Mouse (Mus musculus): ENCODE measurements around the gene Stpg3. TPM values are rescaled to one million over a fixed set of nuclear protein-coding genes. Genes with fewer than 3 reads are reported as not detected.
A peak's percentile ranks its signal among the peaks of the same experiment; 100 is the strongest.

Gene Stpg3
- polyA plus RNA-seq, 1 experiment from 2014 or later, result not detected

GRCm38 (mm10) chr2:25241438-25241775, 27.0 kb upstream of the Stpg3 start:
- DNase-seq (ENCODE audit: low spot score), result no peak
- Histone ChIP-seq H3K36me3 (replicated peaks; ENCODE audit: control insufficient read depth, insufficient read depth, low read depth, low read length) (no peaks in the 10 kb centered on the region), H3K4me2 (ENCODE audit: low read depth, low read length) (peak overlapping the region; percentile 95), H3K27ac (replicated peaks; ENCODE audit: low read depth, low read length) (no peak overlapping the region), H3K27me3 (ENCODE audit: control insufficient read depth, insufficient read depth, low read length) (peaks cover 25% of the 10 kb centered on the region), H3K4me3 (ENCODE audit: low read depth, low read length) (peak overlapping the region; percentile 54), H3K4me1 (ENCODE audit: control insufficient read depth, insufficient read depth, low read length) (peaks cover 8% of the 10 kb centered on the region; the same call in 1 of the 2 replicates), H3K9ac (replicated peaks; ENCODE audit: low read length) (0 out of 2 replicates have a peak overlapping the region, but pooled peaks have one; percentile 60), H3K9me3 (replicated peaks; ENCODE audit: control insufficient read depth, low read length) (no peaks in the 10 kb centered on the region)
- 24% methylated on average over 6 of the region's 6 CpGs for WGBS
- no peak for ATAC-seq (replicated peaks; ENCODE audit: insufficient number of reproducible peaks, low FRiP score, low TSS enrichment, low read depth)

DNA sequence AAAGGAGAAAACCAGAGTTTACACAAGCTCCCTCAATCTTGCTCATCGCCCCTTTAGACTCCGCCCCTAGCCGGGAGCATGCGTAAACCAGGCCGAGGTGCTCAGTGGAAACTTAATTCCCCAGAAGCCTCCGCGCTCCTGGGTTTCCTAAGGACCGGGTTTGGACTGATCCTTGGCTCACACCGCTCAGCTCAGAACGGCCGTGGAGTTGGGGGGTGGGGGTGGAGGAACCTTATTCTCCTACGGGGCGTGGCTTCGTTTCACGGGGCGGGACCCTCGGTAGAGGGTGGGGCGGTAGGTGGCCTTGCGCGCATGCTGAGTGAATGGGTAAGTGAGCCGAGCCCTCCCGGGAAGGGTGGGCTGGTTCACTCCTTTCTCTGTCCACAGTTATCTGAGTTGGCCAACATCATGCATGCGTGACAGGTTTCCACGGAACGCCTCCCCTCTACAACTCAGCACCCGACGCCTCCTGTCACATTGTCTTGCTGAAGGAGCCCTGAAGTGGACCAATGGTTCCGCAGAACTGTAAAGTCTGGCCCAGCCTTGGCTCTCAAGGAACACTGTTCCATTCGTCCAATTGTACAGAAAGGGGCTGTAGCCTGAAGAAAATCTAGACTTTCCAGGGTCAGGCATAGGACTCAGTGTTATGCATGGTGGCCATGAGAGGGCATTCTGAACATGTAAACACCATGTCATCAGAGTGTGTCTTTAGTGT, 26.4 kb upstream of the Stpg3 start:
- Histone ChIP-seq H3K27me3 (ENCODE audit: control insufficient read depth, insufficient read depth, low read length) (peaks cover 25% of the 10 kb centered on the region), H3K9ac (replicated peaks; ENCODE audit: low read length) (peak overlapping the region; percentile 34), H3K4me2 (ENCODE audit: low read depth, low read length) (peak overlapping the region; percentile 55), H3K27ac (replicated peaks; ENCODE audit: low read depth, low read length) (no peak overlapping the region), H3K4me1 (ENCODE audit: control insufficient read depth, insufficient read depth, low read length) (peaks cover 8% of the 10 kb centered on the region; the same call in 1 of the 2 replicates), H3K4me3 (ENCODE audit: low read depth, low read length) (peak overlapping the region; percentile 54), H3K36me3 (replicated peaks; ENCODE audit: control insufficient read depth, insufficient read depth, low read depth, low read length) (no peaks in the 10 kb centered on the region), H3K9me3 (replicated peaks; ENCODE audit: control insufficient read depth, low read length) (no peaks in the 10 kb centered on the region)
- peak; percentile 86 for DNase-seq (ENCODE audit: low spot score)
- ATAC-seq (replicated peaks; ENCODE audit: insufficient number of reproducible peaks, low FRiP score, low TSS enrichment, low read depth), result peak; percentile 74
- WGBS, result 1% methylated on average over 29 of the region's 29 CpGs

GRCm38 (mm10) chr2:25240310-25240709, 25.9 kb upstream of the Stpg3 start:
- Histone ChIP-seq H3K9me3 (replicated peaks; ENCODE audit: control insufficient read depth, low read length) (no peaks in the 10 kb centered on the region), H3K4me2 (ENCODE audit: low read depth, low read length) (peak overlapping the region; percentile 55), H3K36me3 (replicated peaks; ENCODE audit: control insufficient read depth, insufficient read depth, low read depth, low read length) (no peaks in the 10 kb centered on the region), H3K4me3 (ENCODE audit: low read depth, low read length) (no peak overlapping the region; the same call in 1 of the 2 replicates), H3K4me1 (ENCODE audit: control insufficient read depth, insufficient read depth, low read length) (peaks cover 8% of the 10 kb centered on the region; the same call in 1 of the 2 replicates), H3K27ac (replicated peaks; ENCODE audit: low read depth, low read length) (no peak overlapping the region), H3K9ac (replicated peaks; ENCODE audit: low read length) (peak overlapping the region; percentile 37), H3K27me3 (ENCODE audit: control insufficient read depth, insufficient read depth, low read length) (peaks cover 25% of the 10 kb centered on the region)
- ATAC-seq (replicated peaks; ENCODE audit: insufficient number of reproducible peaks, low FRiP score, low TSS enrichment, low read depth) (peak; percentile 10; the same call in 1 of the 2 replicates), DNase-seq (ENCODE audit: low spot score) (no peak)
- WGBS, result 45% methylated on average over 8 of the region's 8 CpGs

- no peak for DNase-seq (ENCODE audit: low spot score)
- Histone ChIP-seq H3K9ac (replicated peaks; ENCODE audit: low read length) (no peak overlapping the region), H3K36me3 (replicated peaks; ENCODE audit: control insufficient read depth, insufficient read depth, low read depth, low read length) (no peaks in the 10 kb centered on the region), H3K27me3 (ENCODE audit: control insufficient read depth, insufficient read depth, low read length) (peaks cover 25% of the 10 kb centered on the region), H3K27ac (replicated peaks; ENCODE audit: low read depth, low read length) (no peak overlapping the region), H3K4me3 (ENCODE audit: low read depth, low read length) (no peak overlapping the region), H3K9me3 (replicated peaks; ENCODE audit: control insufficient read depth, low read length) (no peaks in the 10 kb centered on the region), H3K4me2 (ENCODE audit: low read depth, low read length) (no peak overlapping the region), H3K4me1 (ENCODE audit: control insufficient read depth, insufficient read depth, low read length) (peaks cover 8% of the 10 kb centered on the region; the same call in 1 of the 2 replicates)
- WGBS, result 90% methylated on average over 3 of the region's 3 CpGs
- no peak for ATAC-seq (replicated peaks; ENCODE audit: insufficient number of reproducible peaks, low FRiP score, low TSS enrichment, low read depth)
Observed at GRCm38 (mm10) chr2:25239766-25240165, 25.3 kb upstream of the Stpg3 start.

DNA sequence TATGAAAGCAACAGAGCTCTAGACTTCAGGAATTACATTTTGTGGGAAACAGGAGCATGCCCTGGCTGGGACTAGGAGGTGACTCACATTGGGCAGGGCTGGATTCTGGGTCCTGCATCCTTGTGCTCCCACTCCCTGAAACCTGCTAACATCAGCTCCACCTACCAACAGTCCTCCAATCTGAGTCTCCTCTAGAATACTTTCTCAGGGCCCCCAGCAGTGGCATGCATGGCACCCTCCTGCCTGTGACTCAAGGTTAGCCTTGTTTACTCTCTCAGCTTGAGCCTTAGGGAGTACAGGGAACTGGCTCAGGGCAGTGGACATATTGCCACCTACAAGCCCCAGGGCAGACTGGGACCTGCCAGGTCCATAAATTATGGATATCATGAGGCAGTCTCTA, 23.7 kb upstream of the Stpg3 start:
- no peak overlapping the region for H3K9ac ChIP-seq (replicated peaks; ENCODE audit: low read length)
- no peak overlapping the region for H3K27ac ChIP-seq (replicated peaks; ENCODE audit: low read depth, low read length)
- no peak for DNase-seq (ENCODE audit: low spot score)
- no peaks in the 10 kb centered on the region for H3K36me3 ChIP-seq (replicated peaks; ENCODE audit: control insufficient read depth, insufficient read depth, low read depth, low read length)
- H3K9me3 ChIP-seq (replicated peaks; ENCODE audit: control insufficient read depth, low read length), result no peaks in the 10 kb centered on the region
- H3K4me3 ChIP-seq (ENCODE audit: low read depth, low read length), result no peak overlapping the region
- H3K4me1 ChIP-seq (ENCODE audit: control insufficient read depth, insufficient read depth, low read length), result peaks cover 8% of the 10 kb centered on the region; the same call in 1 of the 2 replicates
- ATAC-seq (replicated peaks; ENCODE audit: insufficient number of reproducible peaks, low FRiP score, low TSS enrichment, low read depth), result no peak
- no peak overlapping the region for H3K4me2 ChIP-seq (ENCODE audit: low read depth, low read length)
- peaks cover 23% of the 10 kb centered on the region for H3K27me3 ChIP-seq (ENCODE audit: control insufficient read depth, insufficient read depth, low read length)

DNA sequence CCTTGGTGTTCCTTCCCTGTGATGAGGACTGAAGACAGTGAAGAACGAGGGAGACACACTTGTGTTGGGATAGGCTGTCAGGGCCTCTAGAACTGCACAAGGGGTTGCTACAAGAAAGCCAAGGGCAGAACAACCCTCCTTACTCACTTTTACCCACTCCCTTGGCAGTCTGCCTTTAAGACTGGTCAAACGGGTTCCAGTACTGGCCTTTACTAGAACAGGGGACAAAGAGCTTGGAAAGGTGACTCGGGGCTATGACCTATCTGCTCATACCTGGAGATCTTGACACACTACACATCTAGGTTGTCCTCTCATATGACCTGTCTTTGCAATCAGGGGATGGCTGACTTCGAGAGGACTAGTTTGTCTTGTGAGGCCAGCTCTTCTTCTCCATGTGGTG, 23.1 kb upstream of the Stpg3 start:
- Histone ChIP-seq H3K4me2 (ENCODE audit: low read depth, low read length) (no peak overlapping the region), H3K27ac (replicated peaks; ENCODE audit: low read depth, low read length) (no peak overlapping the region), H3K27me3 (ENCODE audit: control insufficient read depth, insufficient read depth, low read length) (peaks cover 17% of the 10 kb centered on the region), H3K9ac (replicated peaks; ENCODE audit: low read length) (no peak overlapping the region), H3K4me3 (ENCODE audit: low read depth, low read length) (no peak overlapping the region), H3K4me1 (ENCODE audit: control insufficient read depth, insufficient read depth, low read length) (peaks cover 7% of the 10 kb centered on the region; the same call in 1 of the 2 replicates), H3K9me3 (replicated peaks; ENCODE audit: control insufficient read depth, low read length) (no peaks in the 10 kb centered on the region), H3K36me3 (replicated peaks; ENCODE audit: control insufficient read depth, insufficient read depth, low read depth, low read length) (no peaks in the 10 kb centered on the region)
- ATAC-seq (replicated peaks; ENCODE audit: insufficient number of reproducible peaks, low FRiP score, low TSS enrichment, low read depth), result no peak
- no peak for DNase-seq (ENCODE audit: low spot score)
- 67% methylated on average over 4 of the region's 4 CpGs for WGBS

- no peaks in the 10 kb centered on the region for H3K9me3 ChIP-seq (replicated peaks; ENCODE audit: control insufficient read depth, low read length)
- WGBS, result 36% methylated on average over 8 of the region's 8 CpGs
- H3K9ac ChIP-seq (replicated peaks; ENCODE audit: low read length), result no peak within 1 kb of the TSS
- H3K4me1 ChIP-seq (ENCODE audit: control insufficient read depth, insufficient read depth, low read length), result peaks cover 4% of the 10 kb centered on the region; the same call in 1 of the 2 replicates
- H3K36me3 ChIP-seq (replicated peaks; ENCODE audit: control insufficient read depth, insufficient read depth, low read depth, low read length), result no peaks in the 10 kb centered on the region
- ATAC-seq (replicated peaks; ENCODE audit: insufficient number of reproducible peaks, low FRiP score, low TSS enrichment, low read depth) (no peak), DNase-seq (ENCODE audit: low spot score) (no peak)
- no peak within 1 kb of the TSS for H3K4me3 ChIP-seq (ENCODE audit: low read depth, low read length)
- H3K27ac ChIP-seq (replicated peaks; ENCODE audit: low read depth, low read length), result no peak within 1 kb of the TSS
- H3K4me2 ChIP-seq (ENCODE audit: low read depth, low read length), result no peak within 1 kb of the TSS
- peaks cover 8% of the 10 kb centered on the region for H3K27me3 ChIP-seq (ENCODE audit: control insufficient read depth, insufficient read depth, low read length)
Observed at GRCm38 (mm10) chr2:25236614-25237013, 22.2 kb upstream of the Stpg3 start, which contains the start of gene Rnf224. TSS of gene Rnf224 (minus strand) at chr2:25236787.

- no peak overlapping the region for H3K27ac ChIP-seq (replicated peaks; ENCODE audit: low read depth, low read length)
- H3K9ac ChIP-seq (replicated peaks; ENCODE audit: low read length), result no peak overlapping the region
- H3K9me3 ChIP-seq (replicated peaks; ENCODE audit: control insufficient read depth, low read length), result no peaks in the 10 kb centered on the region
- DNase-seq (ENCODE audit: low spot score) (no peak), ATAC-seq (replicated peaks; ENCODE audit: insufficient number of reproducible peaks, low FRiP score, low TSS enrichment, low read depth) (no peak)
- no peaks in the 10 kb centered on the region for H3K27me3 ChIP-seq (ENCODE audit: control insufficient read depth, insufficient read depth, low read length)
- no peaks in the 10 kb centered on the region for H3K36me3 ChIP-seq (replicated peaks; ENCODE audit: control insufficient read depth, insufficient read depth, low read depth, low read length)
- no peaks in the 10 kb centered on the region for H3K4me1 ChIP-seq (ENCODE audit: control insufficient read depth, insufficient read depth, low read length)
- 66% methylated on average over 5 of the region's 5 CpGs for WGBS
- H3K4me2 ChIP-seq (ENCODE audit: low read depth, low read length), result no peak overlapping the region
- H3K4me3 ChIP-seq (ENCODE audit: low read depth, low read length), result no peak overlapping the region
Observed at GRCm38 (mm10) chr2:25234551-25235220, 20.2 kb upstream of the Stpg3 start.
